Mouse (Mus musculus) liver, embryonic 15.5 days (tissue): ENCODE results near the gene Zc3h10. TPM values are rescaled to one million over a fixed set of nuclear protein-coding genes. Genes with fewer than 3 reads are reported as not detected.
"Not testable (repeated sequence)": the region's sequence is repeated elsewhere in the genome, so short reads cannot be mapped to it uniquely, and the experiment has no call there.

Experiments used
- ATAC-seq: fragments of 200-750 bp; cut with Nextera tagmentation; 2 replicates; pipeline ENCODE4 v1.8.0; 2017; ENCODE audit warnings: moderate number of reproducible peaks, mild to moderate bottlenecking, moderate library complexity; ENCODE audit not compliant: insufficient read depth
- H3K27ac ChIP-seq: fragments of 300-500 bp; sonication (generic); replicated peaks from 2 replicates; pipeline ENCODE4 v1.5.1; 2015; ENCODE audit warnings: mild to moderate bottlenecking, inconsistent platforms
- H3K27me3 ChIP-seq: fragments of 300-500 bp; sonication (generic); 2 replicates; pipeline ENCODE4 v1.6.1; 2015; ENCODE audit warnings: mild to moderate bottlenecking, inconsistent platforms
- H3K36me3 ChIP-seq: fragments of 300-500 bp; sonication (generic); replicated peaks from 2 replicates; pipeline ENCODE4 v1.6.1; 2015; ENCODE audit warnings: moderate library complexity, mild to moderate bottlenecking, inconsistent platforms
- H3K4me1 ChIP-seq: fragments of 300-500 bp; sonication (generic); replicated peaks from 2 replicates; pipeline ENCODE4 v1.6.1; 2015; ENCODE audit warnings: inconsistent platforms
- H3K4me2 ChIP-seq: fragments of 300-500 bp; sonication (generic); 2 replicates; pipeline ENCODE4 v1.6.1; 2015; ENCODE audit warnings: moderate library complexity, mild to moderate bottlenecking, inconsistent platforms
- H3K4me3 ChIP-seq: fragments of 300-500 bp; sonication (generic); replicated peaks from 2 replicates; pipeline ENCODE4 v1.5.1; 2015; ENCODE audit warnings: mild to moderate bottlenecking, inconsistent platforms
- H3K9ac ChIP-seq: fragments of 300-500 bp; sonication (generic); 2 replicates; pipeline ENCODE4 v1.6.1; 2015; ENCODE audit warnings: moderate library complexity, mild to moderate bottlenecking, inconsistent platforms
- H3K9me3 ChIP-seq: fragments of 300-500 bp; sonication (generic); replicated peaks from 2 replicates; pipeline ENCODE4 v1.6.1; 2016; ENCODE audit warnings: inconsistent platforms
- WGBS: fragments of 180-500 bp; shearing (Covaris S2); methylation state at CpG from one replicate; pipeline ENCODE4 v1.1.7; 2015; ENCODE audit warnings: mixed read lengths; ENCODE audit not compliant: insufficient replicate concordance; 5-methylcytosine and 5-hydroxymethylcytosine counted together
- polyA plus RNA-seq: library from polyadenylated mRNA; unstranded; fragments of >200 nt; fragmentation: Nextera tagmentation; extraction: Ambion mirVana; gene quantifications from 2 replicates; pipeline ENCODE4 v1.2.1, GENCODE M21; 2015

Gene Zc3h10
- polyA plus RNA-seq, 1 experiment from 2014 or later: 4.9 TPM

DNA sequence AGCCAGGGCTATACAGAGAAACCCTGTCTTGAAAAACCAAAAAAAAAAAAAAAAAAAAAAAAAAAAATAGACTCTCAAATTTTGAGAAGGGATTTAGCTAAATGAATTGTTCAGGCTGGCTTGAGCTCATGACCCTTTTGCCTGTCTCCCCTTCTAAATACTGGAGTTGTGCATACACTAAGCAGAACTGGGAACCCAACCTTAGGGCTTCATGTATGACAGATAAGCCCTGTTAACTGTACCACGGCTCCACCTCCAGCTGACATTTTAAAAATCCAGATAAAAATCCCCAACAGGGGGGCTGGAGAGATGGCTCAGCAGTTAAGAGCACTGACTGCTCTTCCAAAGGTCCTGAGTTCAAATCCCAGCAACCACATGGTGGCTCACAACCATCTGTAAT lies 8.0 kb upstream of the Zc3h10 start:
- not testable (repeated sequence) for H3K27ac ChIP-seq, H3K9me3 ChIP-seq, H3K4me2 ChIP-seq, H3K4me3 ChIP-seq, H3K4me1 ChIP-seq, H3K27me3 ChIP-seq, ATAC-seq, H3K9ac ChIP-seq
- WGBS: 30% methylated on average over 1 of the region's 1 CpGs
- peaks cover 37% of the 10 kb centered on the region for H3K36me3 ChIP-seq

DNA sequence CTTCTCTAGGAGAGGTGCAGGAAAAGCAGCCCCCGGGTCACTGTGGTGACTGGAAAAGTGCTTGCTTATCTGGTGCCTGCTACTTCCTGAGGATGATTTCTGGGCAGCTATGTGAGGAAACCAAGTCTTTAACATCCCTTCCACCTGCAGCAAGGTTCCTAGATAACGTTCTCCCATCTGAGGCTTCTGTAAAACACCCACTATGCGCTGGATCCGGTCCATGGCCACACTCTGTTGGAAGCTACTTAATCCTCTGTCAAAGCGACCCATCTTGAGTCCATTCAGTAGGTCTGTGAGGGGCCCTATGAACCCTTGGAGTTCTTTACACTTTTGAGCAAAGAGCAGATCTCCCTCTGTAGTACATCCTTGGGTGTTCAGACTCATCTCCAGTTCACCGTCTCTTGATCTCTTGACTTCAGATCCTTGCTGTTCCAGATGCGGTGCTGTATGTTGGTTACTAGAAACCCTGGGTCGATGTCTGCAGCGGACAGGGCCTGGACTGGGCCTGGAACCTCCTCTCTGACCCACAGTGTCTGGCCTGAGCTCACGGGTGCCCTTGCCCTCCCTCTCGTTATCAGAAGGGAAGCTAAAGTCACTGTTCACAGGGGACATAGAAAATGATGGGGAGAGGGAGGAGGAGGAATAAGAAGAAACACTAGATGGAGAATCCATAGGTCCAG lies 2.7 kb upstream of the Zc3h10 start:
- H3K9ac ChIP-seq, H3K4me3 ChIP-seq, ATAC-seq, H3K9me3 ChIP-seq, H3K36me3 ChIP-seq, H3K27me3 ChIP-seq: not testable (repeated sequence)
- Histone ChIP-seq H3K27ac (0 out of 2 replicates have a peak overlapping the region, but pooled peaks have one; percentile 94), H3K4me1 (peaks cover 22% of the 10 kb centered on the region), H3K4me2 (0 out of 2 replicates have a peak overlapping the region, but pooled peaks have one; percentile 90)
- WGBS: 62% methylated on average over 11 of the region's 11 CpGs

DNA sequence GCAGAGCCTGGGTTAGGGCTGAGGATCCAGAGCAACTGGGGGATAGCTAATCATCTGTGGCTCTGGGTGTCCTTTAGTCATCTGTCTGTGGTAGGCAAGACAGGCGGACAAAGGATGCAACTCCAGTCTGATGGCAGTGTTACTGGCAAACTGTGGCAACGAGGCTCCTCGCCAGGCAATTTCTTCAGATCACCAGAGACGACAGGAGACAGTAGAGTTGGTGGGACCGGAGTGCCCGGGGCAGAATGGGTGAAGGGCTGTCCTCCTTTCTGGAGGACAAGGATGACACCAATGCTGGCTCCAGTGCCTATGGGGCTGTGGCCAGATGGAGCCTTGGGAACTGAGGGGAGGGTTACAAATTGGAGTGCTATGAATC lies 2.1 kb upstream of the Zc3h10 start:
- H3K36me3 ChIP-seq: peaks cover 13% of the 10 kb centered on the region
- 0 out of 2 replicates have a peak overlapping the region, but pooled peaks have one; percentile 26 for H3K9ac ChIP-seq
- peak overlapping the region; percentile 90 for H3K4me2 ChIP-seq
- not testable (repeated sequence) for H3K9me3 ChIP-seq, H3K27me3 ChIP-seq, ATAC-seq
- 53% methylated on average over 6 of the region's 6 CpGs for WGBS
- peak overlapping the region; percentile 89; the same call in 1 of the 2 replicates for H3K4me3 ChIP-seq
- peak overlapping the region; percentile 94 for H3K27ac ChIP-seq
- H3K4me1 ChIP-seq: peaks cover 22% of the 10 kb centered on the region

DNA sequence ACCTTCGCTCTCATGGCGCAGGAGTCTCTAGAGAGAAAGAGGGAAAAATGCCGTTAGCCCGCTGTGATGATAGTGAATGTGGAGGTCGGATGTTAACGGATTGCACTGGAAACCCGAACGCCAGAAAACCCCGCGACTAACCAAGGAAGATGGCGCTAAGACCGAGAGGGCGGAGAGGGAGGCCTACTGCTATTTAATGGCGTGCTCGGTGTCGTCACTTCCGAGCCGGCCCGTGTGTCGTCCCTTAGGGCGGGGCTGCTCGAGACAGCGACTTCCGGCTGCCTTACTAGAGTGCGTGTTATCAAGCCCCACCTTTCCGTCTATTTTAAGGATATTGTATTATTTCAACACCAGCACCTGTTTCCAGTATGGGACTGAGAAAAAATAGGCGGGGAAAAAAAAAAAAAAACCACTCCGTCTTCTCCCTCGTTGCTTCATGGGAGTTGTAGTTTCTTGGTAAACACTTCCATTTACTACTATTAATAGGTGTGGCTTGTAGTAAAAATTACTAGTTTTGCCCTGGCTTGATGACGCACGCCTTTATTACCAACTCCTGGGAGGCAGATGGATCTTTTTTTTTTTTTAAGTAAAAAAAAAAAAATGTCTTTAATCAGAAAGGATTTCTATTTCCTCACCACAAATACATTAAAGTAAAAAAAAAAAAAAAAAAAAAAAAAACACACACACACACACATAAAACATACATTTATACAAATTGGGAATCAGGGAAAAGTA lies 1.5 kb upstream of the Zc3h10 start, which contains the start of gene Rpl41:
Gene Rpl41 (minus strand): TSS at position 359 of the 735 bp plus-strand sequence.
- H3K4me2 ChIP-seq: peak within 1 kb of the TSS; percentile 90
- under 1% methylated on average over 31 of the region's 31 CpGs for WGBS
- H3K27ac ChIP-seq: peak within 1 kb of the TSS; percentile 94
- H3K27me3 ChIP-seq: no peaks in the 10 kb centered on the region
- H3K4me3 ChIP-seq: peak within 1 kb of the TSS; percentile 89
- H3K4me1 ChIP-seq: peaks cover 22% of the 10 kb centered on the region
- no peaks in the 10 kb centered on the region for H3K9me3 ChIP-seq
- peak within 1 kb of the TSS; percentile 68 for H3K9ac ChIP-seq
- H3K36me3 ChIP-seq: peaks cover 18% of the 10 kb centered on the region
- ATAC-seq: peak; percentile 80

DNA sequence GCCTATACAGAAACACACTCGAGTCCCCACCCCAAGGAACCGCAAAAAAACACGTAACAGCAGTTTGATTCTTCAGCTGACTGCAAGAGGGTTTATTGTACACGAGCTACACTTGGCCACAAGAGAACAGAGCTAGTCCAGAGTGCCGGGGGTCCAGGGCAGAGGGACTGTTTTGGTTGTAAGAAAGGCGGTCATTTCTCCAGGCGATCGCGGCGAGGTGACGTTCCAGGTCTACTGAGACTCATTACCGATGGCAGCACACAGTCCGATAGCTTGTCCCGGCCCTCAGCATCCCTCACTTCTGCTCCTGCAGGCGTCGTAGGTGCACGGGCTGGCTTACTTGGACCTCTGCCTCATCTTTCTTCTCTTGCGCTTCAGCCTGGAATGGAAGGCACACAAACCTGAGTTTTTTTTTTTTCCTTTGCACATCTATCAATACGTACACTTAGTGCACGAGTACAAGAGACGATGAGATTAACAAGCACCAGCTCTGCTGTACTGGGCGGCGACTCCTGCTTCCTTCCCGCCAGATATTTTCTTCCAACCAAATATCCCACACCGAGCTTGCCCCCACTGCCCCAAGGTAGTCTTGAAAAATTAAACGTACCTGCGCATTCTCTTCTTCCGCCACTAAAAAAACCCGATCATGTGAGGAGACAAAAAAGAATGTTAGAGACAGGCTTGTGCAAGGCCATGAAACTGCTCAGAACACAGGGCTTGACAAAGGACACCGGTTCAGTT lies 647 bp upstream of the Zc3h10 start:
- Histone ChIP-seq H3K4me1 (peaks cover 22% of the 10 kb centered on the region), H3K4me3 (peak overlapping the region; percentile 89), H3K27ac (peak overlapping the region; percentile 94), H3K36me3 (peaks cover 27% of the 10 kb centered on the region), H3K9ac (peak overlapping the region; percentile 68), H3K4me2 (peak overlapping the region; percentile 90)
- not testable (repeated sequence) for ATAC-seq, H3K9me3 ChIP-seq, H3K27me3 ChIP-seq
- under 1% methylated on average over 30 of the region's 30 CpGs for WGBS

DNA sequence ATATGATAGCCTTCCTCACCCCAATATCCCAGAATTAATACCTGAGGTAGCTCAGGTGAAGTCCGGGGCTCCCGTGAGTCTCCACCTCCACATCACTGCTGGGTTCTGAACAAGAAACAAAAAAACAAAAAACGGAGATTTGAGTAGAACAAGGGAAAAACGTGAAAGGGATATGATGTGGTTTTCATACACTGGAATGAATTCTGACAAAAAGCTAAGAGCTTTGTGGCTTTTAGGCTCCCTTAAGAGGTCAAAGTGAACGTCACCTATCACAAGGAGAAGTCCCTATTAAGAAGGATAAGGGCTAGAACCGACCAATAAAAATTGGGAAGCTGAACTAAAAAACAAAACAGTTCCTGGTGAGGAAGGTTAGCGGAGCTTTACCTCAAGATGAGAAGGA lies 787 bp downstream of the Zc3h10 start:
- no peaks in the 10 kb centered on the region for H3K9me3 ChIP-seq
- no peak for ATAC-seq
- H3K36me3 ChIP-seq: peaks cover 41% of the 10 kb centered on the region
- H3K27me3 ChIP-seq: no peaks in the 10 kb centered on the region
- WGBS: 11% methylated on average over 7 of the region's 7 CpGs
- H3K27ac ChIP-seq: peak overlapping the region; percentile 94
- peak overlapping the region; percentile 89 for H3K4me3 ChIP-seq
- peak overlapping the region; percentile 87 for H3K9ac ChIP-seq
- H3K4me2 ChIP-seq: peak overlapping the region; percentile 90
- H3K4me1 ChIP-seq: peaks cover 22% of the 10 kb centered on the region

DNA sequence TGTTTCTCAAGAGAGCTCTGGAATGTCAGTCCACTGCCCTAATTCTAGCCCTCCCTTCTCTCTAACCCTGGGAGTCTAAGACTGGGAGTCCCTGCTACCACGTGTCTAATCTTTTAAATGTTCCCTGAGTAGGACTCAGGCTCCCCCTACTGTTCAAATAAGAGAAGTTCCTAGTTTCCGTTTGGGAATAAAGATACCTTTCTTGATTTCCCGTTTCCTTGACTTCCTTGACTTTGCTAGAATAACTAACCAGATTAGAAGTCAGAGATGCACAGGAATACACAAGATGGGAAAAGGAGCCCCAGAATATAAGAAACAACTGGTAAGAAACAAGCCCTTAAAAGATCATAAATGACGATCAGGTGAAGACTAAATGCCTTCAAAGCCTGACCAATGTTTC lies 1.2 kb downstream of the Zc3h10 start:
- peak overlapping the region; percentile 87 for H3K9ac ChIP-seq
- H3K36me3 ChIP-seq: peaks cover 41% of the 10 kb centered on the region

DNA sequence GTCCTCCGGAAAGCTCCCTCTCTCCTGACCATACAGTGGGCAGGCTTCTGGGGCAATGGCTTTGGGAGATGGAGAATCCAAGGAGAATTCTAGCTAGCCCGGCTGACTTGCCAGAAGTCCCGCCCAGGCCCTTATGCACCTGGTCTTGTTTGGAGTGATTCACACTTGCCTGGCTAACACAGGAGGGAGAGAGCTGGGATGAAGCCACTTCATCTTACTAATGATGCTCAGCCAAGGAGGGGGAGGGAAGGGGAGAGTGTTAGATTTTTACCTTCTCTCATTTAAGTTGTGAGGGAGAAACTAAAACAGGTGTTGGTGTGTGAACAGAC lies 2.0 kb downstream of the Zc3h10 start:
- no peak for ATAC-seq
- Histone ChIP-seq H3K4me3 (no peak overlapping the region), H3K27me3 (no peaks in the 10 kb centered on the region), H3K4me1 (peaks cover 22% of the 10 kb centered on the region), H3K4me2 (no peak overlapping the region), H3K27ac (no peak overlapping the region), H3K9me3 (no peaks in the 10 kb centered on the region), H3K9ac (no peak overlapping the region), H3K36me3 (peaks cover 41% of the 10 kb centered on the region)
- WGBS: 79% methylated on average over 3 of the region's 3 CpGs

More for the DNA sequence above, 1.2 kb downstream of the Zc3h10 start:
- 7% methylated on average over 4 of the region's 4 CpGs for WGBS
- Histone ChIP-seq H3K4me3 (peak overlapping the region; percentile 89), H3K27ac (peak overlapping the region; percentile 94), H3K9me3 (no peaks in the 10 kb centered on the region), H3K27me3 (no peaks in the 10 kb centered on the region), H3K4me1 (peaks cover 22% of the 10 kb centered on the region), H3K4me2 (peak overlapping the region; percentile 90)
- ATAC-seq: no peak

DNA sequence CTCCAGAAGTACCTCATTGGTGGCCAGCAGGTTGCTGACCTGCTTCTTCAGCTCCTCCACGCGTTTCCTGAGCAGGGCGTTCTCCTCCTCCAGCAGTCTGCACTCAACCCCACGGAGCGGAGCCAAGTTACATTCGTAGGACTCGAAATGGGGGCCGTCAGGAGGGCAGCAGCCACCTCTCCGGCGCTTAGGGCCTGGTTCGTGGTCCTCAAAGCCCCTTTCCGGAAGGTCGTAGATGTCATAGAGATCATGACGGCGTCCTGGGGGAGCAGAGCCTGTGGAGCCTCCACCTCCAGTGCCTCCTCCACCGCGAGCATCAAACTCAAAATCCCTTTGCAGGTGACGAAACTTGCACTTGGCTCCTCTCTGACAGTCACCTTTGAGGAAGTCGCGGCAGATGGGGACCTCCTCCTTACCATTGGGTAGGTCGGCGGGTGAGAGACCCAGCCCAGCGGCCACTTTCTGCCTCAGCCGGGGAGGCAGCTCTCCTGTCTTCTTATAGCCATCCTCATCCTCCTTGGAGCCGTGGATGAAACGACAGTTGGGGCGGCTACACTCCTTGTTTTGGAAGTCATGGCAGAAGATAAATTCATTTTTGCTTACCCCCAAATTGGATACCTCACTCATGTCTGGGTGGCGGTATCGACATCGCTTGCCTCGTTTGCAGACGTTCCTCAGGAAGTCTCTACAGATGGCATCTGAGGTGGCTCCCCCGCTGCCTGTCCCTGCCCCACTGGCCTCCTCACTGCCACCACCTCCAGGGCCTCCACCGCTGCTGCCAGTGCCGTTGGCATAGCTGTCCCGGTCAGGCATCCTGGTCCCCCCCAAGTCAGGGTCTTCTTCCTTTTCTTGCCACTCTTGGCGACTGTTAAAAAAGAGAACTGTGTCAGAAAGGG lies 2.7 kb downstream of the Zc3h10 start:
- H3K36me3 ChIP-seq: peaks cover 41% of the 10 kb centered on the region
- WGBS: 89% methylated on average over 37 of the region's 37 CpGs
- no peak for ATAC-seq
- no peaks in the 10 kb centered on the region for H3K27me3 ChIP-seq
- H3K4me1 ChIP-seq: peaks cover 19% of the 10 kb centered on the region
- no peak overlapping the region for H3K27ac ChIP-seq
- no peak overlapping the region for H3K4me3 ChIP-seq
- no peaks in the 10 kb centered on the region for H3K9me3 ChIP-seq
- no peak overlapping the region for H3K9ac ChIP-seq
- H3K4me2 ChIP-seq: no peak overlapping the region

DNA sequence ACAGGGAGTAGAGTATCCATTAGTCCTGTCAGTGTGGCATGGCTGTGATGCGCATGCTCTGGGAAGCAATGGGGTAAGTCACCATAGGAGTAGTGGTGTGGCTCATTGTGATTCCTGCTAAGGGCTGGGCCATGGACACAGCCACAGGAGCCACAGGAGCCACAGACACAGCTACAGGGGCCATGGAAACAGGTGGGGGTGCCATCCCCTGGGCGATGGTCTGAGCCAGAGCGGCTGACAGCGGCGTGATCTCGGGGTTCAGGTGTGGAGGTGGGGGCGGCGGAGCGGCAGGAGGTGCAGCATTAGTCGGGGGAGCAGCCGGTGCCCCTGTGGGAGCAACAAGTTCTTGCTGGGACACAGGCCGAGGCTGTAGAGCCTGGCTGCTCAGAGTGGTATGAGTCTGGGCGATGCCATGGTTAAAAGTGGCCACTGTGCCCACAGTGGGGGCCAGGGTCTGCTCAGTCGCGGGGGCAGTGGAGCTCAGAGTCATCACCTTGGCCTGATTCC lies 3.4 kb downstream of the Zc3h10 start:
- H3K27me3 ChIP-seq: no peaks in the 10 kb centered on the region
- no peak overlapping the region for H3K4me2 ChIP-seq
- no peak overlapping the region for H3K9ac ChIP-seq
- ATAC-seq: no peak
- no peak overlapping the region for H3K27ac ChIP-seq
- no peak overlapping the region for H3K4me3 ChIP-seq
- peaks cover 41% of the 10 kb centered on the region for H3K36me3 ChIP-seq
- no peaks in the 10 kb centered on the region for H3K9me3 ChIP-seq
- WGBS: 89% methylated on average over 15 of the region's 15 CpGs
- H3K4me1 ChIP-seq: peaks cover 14% of the 10 kb centered on the region
